Mouse (Mus musculus): ENCODE results near the gene H2-Q4.
A peak's percentile ranks its signal among the peaks of the same experiment; 100 is the strongest.
"Not testable (repeated sequence)": the region's sequence is repeated elsewhere in the genome, so short reads cannot be mapped to it uniquely, and the experiment has no call there.

The H2-Q4 gene

DNA sequence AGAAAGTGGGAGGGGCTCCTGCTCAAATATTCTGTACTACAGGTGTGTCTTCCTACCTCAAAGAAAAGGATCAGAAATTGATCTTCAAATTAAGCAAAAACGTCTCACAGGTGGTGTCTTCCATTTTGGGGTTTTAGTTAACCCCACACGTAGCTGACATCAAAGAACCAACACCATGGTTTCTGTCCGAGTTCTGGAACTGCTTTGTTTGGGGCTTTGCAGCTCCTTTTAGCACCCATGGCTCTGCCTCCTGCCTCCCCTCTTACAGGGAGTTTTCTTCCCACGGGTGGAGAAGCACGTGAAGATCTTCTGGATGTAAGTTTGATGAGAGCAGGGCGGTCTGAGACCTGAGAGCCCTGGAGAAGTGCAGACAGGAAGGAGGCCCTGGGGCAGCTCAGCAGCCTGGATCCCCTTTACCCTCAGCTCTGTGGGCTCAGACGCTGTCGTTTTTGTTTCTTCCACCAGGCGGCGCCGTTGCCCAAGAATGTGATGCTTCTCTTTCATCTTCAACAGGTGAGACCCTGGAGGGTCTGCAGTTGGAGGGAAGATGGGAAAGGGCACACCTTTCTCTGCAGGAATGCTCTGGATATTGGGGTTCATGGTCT, 40.9 kb downstream of the H2-Q4 start:
- not testable (repeated sequence) for DNase-seq (ENCODE audit: low spot score in 2 of 2)

DNA sequence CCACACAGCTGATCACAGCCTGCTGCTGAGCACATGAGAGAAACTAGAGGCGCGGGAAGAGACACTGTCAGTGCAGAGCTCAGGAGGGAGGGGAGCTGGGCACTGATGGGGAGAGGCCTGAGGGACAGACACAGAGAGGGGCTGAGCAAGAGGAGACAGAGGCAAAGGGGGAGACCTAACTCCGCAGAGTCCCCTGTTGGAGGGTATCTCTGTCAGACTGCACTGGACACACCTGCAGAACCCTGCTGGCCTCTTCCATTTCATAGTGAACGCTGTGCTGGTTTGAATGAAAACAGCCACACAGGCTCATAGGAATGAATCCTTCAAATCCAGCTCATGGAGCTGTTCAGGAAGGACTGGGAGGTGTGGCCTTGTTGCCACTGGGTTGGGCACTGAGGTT, 41.9 kb downstream of the H2-Q4 start:
- DNase-seq (ENCODE audit: low spot score in 2 of 2) = not testable (repeated sequence)

DNA sequence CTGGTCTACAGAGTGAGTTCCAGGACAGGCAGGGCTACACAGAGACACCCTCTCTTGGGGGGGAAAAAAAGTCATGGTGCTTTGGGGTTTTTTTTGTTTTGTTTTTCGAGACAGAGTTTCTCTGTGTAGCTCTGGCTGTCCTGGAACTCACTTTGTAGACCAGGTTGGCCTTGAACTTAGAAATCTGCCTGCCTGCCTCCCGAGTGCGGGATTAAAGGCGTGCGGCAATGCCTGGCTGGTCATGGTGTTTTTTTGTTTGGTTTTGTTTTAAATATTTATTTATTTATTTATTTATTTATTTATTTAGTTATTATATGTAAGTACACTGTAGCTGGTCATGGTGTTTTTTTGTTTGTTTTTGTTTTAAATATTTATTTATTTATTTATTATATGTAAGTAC, 42.9 kb downstream of the H2-Q4 start:
- DNase-seq (ENCODE audit: low spot score in 2 of 2) = not testable (repeated sequence)

DNA sequence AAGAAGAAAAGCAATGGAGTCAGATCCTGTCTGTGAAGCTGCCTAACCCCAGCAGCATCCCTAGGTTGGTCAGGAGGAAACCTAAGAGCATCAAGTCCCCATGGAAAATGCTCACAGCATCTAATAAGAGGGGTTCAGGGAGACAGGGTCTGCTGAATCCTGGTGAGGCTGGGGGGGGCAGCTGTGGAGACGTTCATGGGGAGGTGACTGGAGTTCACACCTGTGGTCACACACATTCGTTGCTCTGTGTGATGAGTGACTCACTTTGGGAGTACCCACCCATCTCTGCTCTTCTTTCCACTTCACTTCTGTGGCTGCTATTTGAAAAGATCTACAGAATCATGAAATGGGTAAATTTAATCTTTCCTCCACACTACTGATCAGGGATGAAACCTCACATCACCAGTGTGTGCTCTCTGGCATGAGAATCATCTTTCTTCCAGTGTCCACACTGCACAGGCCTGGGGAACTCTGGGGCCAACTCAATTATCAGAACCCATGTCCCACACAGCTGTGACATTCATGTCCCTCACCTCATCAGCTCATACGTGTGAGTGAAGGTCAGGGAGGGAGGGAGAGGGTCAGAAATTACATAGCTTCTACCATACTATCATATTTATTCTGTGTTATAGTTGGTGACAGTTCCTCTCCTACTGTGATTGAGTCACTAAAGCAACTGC, 43.9 kb downstream of the H2-Q4 start:
- not testable (repeated sequence) for DNase-seq (ENCODE audit: low spot score in 2 of 2)

DNA sequence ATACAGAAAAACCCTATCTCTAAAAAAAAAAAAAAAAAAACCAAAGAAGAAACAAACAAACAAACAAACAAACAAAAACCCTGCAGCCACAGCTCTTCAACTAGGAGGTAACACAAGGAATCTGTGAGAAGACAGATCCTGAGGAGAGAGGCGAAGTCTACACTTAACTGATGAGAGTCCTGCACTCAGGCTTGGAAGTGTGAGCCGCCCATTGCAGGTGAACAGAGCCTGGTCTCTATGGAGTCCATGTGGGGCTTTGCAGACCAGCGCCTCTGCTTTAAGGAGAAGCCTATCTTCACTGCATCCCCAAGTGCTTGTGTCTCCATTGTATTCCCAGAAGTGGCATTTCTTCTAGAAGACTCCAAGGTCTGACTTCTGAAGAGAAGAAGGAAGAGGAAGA, 44.7 kb downstream of the H2-Q4 start:
- not testable (repeated sequence) for DNase-seq (ENCODE audit: low spot score in 2 of 2)

DNA sequence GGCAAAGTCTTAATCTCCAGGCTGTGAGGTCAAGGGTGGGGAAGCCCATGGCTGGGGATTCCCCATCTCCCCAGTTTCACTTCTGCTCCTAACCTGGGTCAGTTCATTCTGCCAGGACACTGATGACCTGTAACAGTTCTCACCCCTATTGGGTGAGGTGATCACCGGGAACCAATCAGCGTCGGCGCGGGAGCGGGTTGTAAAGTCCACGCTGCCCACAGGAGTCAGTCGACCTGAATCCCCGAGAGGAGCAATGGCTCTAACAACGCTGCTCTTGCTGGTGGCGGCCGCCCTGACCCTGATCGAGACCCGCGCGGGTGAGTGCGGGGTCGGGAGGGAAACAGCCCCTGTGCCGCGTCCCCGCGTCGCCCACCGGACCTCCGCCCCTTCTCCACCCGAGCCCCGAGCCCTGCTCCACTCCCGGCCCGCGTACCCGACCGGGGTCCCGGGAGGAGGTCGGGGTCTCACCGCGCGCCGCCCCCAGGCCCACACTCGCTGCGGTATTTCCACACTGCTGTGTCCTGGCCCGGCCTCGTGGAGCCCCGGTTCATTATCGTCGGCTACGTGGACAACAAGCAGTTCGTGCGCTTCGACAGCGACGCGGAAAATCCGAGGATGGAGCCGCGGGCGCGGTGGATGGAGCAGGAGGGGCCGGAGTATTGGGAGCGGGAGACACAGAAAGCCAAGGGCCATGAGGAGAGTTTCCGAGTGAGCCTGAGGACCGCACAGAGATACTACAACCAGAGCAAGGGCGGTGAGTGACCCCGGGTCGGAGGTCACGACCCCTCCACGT, 45.4 kb downstream of the H2-Q4 start, which contains the start of gene H2-Q6:
Gene H2-Q6, plus strand, starts transcription at position 227 of the 793 bp plus-strand sequence.
- peak; percentile 57 to 76 for DNase-seq (ENCODE audit: low spot score in 2 of 2)

DNA sequence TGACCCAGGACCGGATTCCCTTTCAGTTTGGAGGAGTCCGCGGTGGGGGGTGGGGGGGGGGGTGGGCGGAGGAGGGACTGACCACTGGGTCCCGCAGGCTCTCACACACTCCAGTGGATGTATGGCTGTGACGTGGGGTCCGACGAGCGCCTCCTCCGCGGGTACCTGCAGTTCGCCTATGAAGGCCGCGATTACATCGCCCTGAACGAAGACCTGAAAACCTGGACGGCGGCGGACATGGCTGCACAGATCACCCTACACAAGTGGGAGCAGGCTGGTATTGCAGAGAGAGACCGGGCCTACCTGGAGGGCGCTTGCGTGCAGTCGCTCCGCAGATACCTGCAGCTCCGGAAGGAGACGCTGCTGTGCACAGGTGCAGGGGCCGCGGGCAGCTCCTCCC, 46.1 kb downstream of the H2-Q4 start:
- not testable (repeated sequence) for DNase-seq (ENCODE audit: low spot score in 2 of 2)

DNA sequence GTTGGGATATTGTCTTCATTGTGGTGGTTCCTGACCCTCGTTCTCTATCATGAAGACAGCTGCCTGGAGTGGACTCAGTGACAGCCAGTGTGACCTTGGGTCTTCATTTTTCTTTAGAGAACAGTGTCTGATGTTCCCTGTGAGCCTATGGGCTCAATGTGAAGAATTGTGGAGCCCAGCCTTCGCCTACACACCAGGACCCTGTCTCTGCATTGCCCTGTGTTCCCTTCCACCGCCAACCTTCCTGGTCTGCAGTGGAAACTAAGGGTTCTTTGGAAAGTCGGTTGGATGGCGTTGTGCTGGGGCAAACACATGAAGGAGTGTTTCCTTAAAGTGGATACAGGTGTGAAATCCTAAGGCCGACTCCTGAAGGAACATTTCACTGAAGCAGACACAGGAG, 49.5 kb downstream of the H2-Q4 start:
- DNase-seq (ENCODE audit: low spot score in 2 of 2) = not testable (repeated sequence)

DNA sequence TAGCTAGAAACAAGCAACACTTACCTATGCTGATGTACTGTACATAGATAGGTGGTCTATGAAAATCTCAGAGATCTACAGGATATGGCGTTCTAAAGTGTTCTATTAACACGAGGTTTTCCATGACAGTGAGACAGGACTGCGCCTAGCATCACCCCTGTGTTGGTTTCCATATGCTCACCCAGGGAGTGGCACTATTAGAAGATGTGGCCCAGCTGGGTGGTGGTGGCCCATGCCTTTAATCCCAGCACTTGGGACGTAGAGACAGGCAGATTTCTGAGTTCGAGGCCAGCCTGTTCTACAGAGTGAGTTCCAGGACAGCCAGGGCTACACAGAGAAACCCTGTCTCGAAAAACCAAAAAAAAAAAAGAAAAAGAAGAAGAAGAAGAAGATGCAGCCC, 51.3 kb downstream of the H2-Q4 start:
- not testable (repeated sequence) for DNase-seq (ENCODE audit: low spot score in 2 of 2)

DNA sequence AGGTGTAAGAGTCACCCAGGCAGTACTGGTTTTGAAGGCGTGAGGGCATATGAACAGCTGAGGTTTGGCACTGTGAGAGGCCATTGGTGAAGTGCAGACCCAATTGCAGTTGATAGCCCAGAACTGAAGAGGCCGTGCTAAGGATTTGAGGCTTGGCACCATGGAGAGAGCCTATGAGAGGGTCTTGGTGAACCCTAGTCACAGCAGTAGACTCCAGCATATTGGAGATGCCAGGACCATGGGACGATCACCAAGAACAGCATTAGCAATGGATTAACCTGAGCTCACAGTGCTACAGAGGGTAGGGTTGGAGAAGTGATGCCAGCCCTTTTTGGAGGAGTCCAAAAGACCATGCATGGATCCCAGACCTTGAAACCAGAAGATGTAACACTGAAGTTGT, 52.8 kb downstream of the H2-Q4 start:
- DNase-seq (ENCODE audit: low spot score in 2 of 2) = not testable (repeated sequence)

DNA sequence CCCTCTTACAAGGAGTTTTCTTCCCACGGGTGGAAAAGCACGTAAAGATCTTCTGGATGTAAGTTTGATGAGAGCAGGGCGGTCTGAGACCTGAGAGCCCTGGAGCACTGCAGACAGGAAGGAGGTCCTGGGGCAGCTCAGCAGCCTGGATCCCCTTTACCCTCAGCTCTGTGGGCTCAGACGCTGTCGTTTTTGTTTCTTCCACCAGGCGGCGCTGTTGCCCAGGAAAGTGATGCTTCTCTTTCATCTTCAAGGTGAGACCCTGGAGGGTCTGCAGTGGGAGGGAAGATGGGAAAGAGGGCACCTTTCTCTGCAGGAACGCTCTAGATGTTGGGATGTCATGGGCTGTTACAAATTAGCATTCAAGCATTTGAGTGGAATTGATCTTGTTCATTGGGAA, 55.4 kb downstream of the H2-Q4 start:
- DNase-seq (ENCODE audit: low spot score in 2 of 2) = not testable (repeated sequence)

All from heart, adult 9 months (tissue).